Mouse (Mus musculus) stomach, embryonic 16.5 days (tissue): ENCODE measurements around the gene Olfr1118. TPM values are rescaled to one million over a fixed set of nuclear protein-coding genes. Genes with fewer than 3 reads are reported as not detected.
"Not testable (repeated sequence)": the region's sequence is repeated elsewhere in the genome, so short reads cannot be mapped to it uniquely, and the experiment has no call there.

Experiments used
- ATAC-seq: fragments of 200-750 bp; cut with Nextera tagmentation; 2 replicates; pipeline ENCODE4 v1.8.0; 2017; ENCODE audit warnings: moderate number of reproducible peaks, moderate TSS enrichment; ENCODE audit not compliant: insufficient read depth, low FRiP score
- H3K27ac ChIP-seq: fragments of 300-500 bp; sonication (generic); 2 replicates; pipeline ENCODE4 v1.5.1; 2014; ENCODE audit warnings: low read length
- H3K27me3 ChIP-seq: fragments of 300-500 bp; sonication (generic); 2 replicates; pipeline ENCODE4 v1.6.1; 2014; ENCODE audit warnings: low read length, control low read depth, mixed read lengths; ENCODE audit not compliant: control insufficient read depth, insufficient read depth
- H3K36me3 ChIP-seq: fragments of 300-500 bp; sonication (generic); 2 replicates; pipeline ENCODE4 v1.6.1; 2014; ENCODE audit warnings: low read length; ENCODE audit not compliant: control insufficient read depth, insufficient read depth
- H3K4me1 ChIP-seq: fragments of 300-500 bp; sonication (generic); 2 replicates; pipeline ENCODE4 v1.6.1; 2014; ENCODE audit warnings: low read length, control low read depth, mixed read lengths; ENCODE audit not compliant: control insufficient read depth, insufficient read depth
- H3K4me2 ChIP-seq: fragments of 300-500 bp; sonication (generic); 2 replicates; pipeline ENCODE4 v1.6.1; 2014; ENCODE audit warnings: low read depth, low read length, mixed read lengths
- H3K4me3 ChIP-seq: fragments of 300-500 bp; sonication (generic); replicated peaks from 2 replicates; pipeline ENCODE4 v1.5.1; 2014; ENCODE audit warnings: mild to moderate bottlenecking, low read length
- H3K9ac ChIP-seq: fragments of 300-500 bp; sonication (generic); 2 replicates; pipeline ENCODE4 v1.6.1; 2014; ENCODE audit warnings: low read length
- H3K9me3 ChIP-seq: fragments of 300-500 bp; sonication (generic); replicated peaks from 2 replicates; pipeline ENCODE4 v1.6.1; 2016; ENCODE audit warnings: low read length, control low read depth; ENCODE audit not compliant: control insufficient read depth
- WGBS: fragments of 180-500 bp; shearing (Covaris S2); extraction: QIAGEN DNeasy Blood & Tissue Kit; methylation state at CpG from one replicate; pipeline ENCODE4 v1.1.7; 2014; 5-methylcytosine and 5-hydroxymethylcytosine counted together
- polyA plus RNA-seq: library from polyadenylated mRNA; unstranded; fragments of >200 nt; fragmentation: Nextera tagmentation; extraction: Ambion mirVana; gene quantifications from 2 replicates; pipeline ENCODE4 v1.2.1, GENCODE M21; 2015

The Olfr1118 gene
- not detected in 2 replicates for polyA plus RNA-seq

DNA sequence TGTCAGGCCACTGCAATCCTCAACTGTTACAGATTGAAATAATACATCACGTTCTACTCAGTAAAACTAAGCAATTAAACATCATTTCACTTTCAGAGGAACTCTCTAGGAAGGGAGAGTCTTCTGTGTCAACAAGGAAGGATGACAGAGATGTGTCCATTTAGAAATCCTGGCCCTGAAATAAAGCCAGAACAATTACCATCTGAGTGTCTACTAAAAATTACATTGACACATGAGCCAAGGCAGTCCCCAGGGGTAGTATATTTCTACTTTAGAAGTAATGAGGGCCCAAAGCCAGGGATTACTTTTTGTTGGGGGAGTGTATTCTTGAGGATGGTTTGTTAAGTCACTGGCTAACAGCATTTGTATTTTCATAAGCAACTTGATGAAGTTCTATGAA is at the start of gene Olfr1118:
TSS of gene Olfr1118 (plus strand) at position 301 of the 400 bp plus-strand sequence.
- 71% methylated on average over 1 of the region's 1 CpGs for WGBS
- no peak within 1 kb of the TSS for H3K9ac ChIP-seq
- no peak within 1 kb of the TSS for H3K4me2 ChIP-seq
- H3K4me3 ChIP-seq = no peak within 1 kb of the TSS
- no peaks in the 10 kb centered on the region for H3K4me1 ChIP-seq
- H3K27ac ChIP-seq = no peak within 1 kb of the TSS
- H3K36me3 ChIP-seq = no peaks in the 10 kb centered on the region
- H3K9me3 ChIP-seq = no peaks in the 10 kb centered on the region
- no peaks in the 10 kb centered on the region for H3K27me3 ChIP-seq
- no peak for ATAC-seq

DNA sequence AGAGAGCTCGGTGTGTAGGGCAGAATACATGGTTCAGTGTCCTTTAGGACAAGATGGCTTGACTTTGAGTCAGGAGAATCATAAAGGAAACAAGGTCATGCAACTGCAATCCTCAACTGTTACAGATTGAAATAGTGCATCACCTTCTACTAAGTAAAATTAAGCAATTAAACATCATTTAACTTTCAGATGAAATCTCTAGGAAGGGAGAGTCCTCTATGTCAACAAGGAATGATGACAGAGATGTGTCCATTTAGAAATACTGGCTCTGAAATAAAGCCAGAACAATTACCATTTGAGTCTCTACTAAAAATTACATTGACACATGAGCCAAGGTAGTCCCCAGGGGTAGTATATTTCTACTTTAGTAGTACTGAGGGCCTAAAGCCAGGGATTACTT is 40.1 kb upstream of the Olfr1118 start, which contains the start of gene Olfr1116:
TSS of gene Olfr1116 (plus strand) at position 301 of the 400 bp plus-strand sequence.
- 85% methylated on average over 1 of the region's 1 CpGs for WGBS
- Histone ChIP-seq H3K9me3 (no peaks in the 10 kb centered on the region), H3K27ac (no peak within 1 kb of the TSS), H3K27me3 (no peaks in the 10 kb centered on the region), H3K9ac (no peak within 1 kb of the TSS), H3K36me3 (no peaks in the 10 kb centered on the region), H3K4me3 (no peak within 1 kb of the TSS), H3K4me2 (no peak within 1 kb of the TSS), H3K4me1 (no peaks in the 10 kb centered on the region)
- no peak for ATAC-seq

DNA sequence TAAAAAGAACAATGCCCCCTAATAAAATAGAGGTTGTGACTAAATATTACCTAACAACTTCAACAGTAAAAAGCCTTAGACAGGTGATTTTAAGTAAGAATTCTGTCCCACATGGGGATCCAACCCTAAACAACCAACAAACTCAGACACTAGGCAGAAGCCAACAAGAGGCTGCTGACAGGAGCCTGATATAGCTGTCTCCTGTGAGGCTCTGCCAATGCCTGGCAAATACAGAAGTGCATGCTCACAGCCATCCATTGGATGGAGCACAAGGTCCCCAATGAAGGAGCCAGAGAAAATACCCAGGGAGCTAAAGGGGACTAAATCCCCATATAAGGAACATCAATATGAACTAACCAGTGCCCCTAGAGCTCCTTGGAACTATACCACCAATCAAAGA is 13.4 kb upstream of the Olfr1118 start:
- H3K27me3 ChIP-seq, H3K9ac ChIP-seq, H3K4me3 ChIP-seq, H3K4me2 ChIP-seq, ATAC-seq, H3K4me1 ChIP-seq, H3K36me3 ChIP-seq, H3K27ac ChIP-seq, H3K9me3 ChIP-seq: not testable (repeated sequence)

GRCm38 (mm10) chr2:87354515-87354914 is 47.1 kb downstream of the Olfr1118 start, which contains the start of gene Olfr1120:
Olfr1120 (plus strand) TSS chr2:87354815.
- H3K27ac ChIP-seq = no peak within 1 kb of the TSS
- H3K4me2 ChIP-seq = no peak within 1 kb of the TSS
- no peaks in the 10 kb centered on the region for H3K27me3 ChIP-seq
- WGBS = 55% methylated on average over 2 of the region's 2 CpGs
- H3K4me1 ChIP-seq = no peaks in the 10 kb centered on the region
- no peak within 1 kb of the TSS for H3K4me3 ChIP-seq
- no peaks in the 10 kb centered on the region for H3K36me3 ChIP-seq
- no peak for ATAC-seq
- no peaks in the 10 kb centered on the region for H3K9me3 ChIP-seq
- H3K9ac ChIP-seq = no peak within 1 kb of the TSS

DNA sequence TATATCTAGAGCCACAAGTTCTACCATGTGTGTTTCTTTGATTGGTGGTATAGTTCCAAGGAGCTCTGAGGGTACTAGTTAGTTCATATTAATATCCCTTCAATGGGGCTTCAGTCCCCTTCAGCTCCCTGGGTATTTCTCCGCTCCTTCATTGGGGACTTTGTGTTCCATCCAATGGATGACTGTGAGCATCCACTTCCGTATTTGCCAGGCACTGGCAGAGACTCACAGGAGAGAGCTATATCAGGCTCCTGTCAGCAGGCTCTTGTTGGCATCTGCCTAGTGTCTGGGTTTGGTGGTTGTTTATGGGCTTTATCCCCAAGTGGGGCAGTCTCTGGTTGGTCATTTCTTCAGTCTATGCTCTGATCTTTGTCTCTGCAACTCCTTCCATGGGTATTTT is 52.7 kb downstream of the Olfr1118 start:
- H3K27ac ChIP-seq, H3K27me3 ChIP-seq, ATAC-seq, H3K4me2 ChIP-seq, H3K4me1 ChIP-seq, H3K36me3 ChIP-seq, H3K4me3 ChIP-seq, H3K9ac ChIP-seq, H3K9me3 ChIP-seq: not testable (repeated sequence)
- WGBS = 95% methylated on average over 2 of the region's 2 CpGs

Other genes starting within 250 kb of the Olfr1118 start
- not detected in 2 replicates for gene Olfr1107, start 231.8 kb upstream of the Olfr1118 start, polyA plus RNA-seq
- gene Olfr1109, start 211.6 kb upstream of the Olfr1118 start, polyA plus RNA-seq = not detected in 2 replicates
- gene Olfr259, start 193.0 kb upstream of the Olfr1118 start, polyA plus RNA-seq = not detected in 2 replicates
- not detected in 2 replicates for gene Olfr1110, start 167.3 kb upstream of the Olfr1118 start, polyA plus RNA-seq
- gene Olfr1111, start 155.0 kb upstream of the Olfr1118 start, polyA plus RNA-seq = not detected in 2 replicates
- not detected in 2 replicates for gene Olfr1112, start 119.8 kb upstream of the Olfr1118 start, polyA plus RNA-seq
- not detected in 2 replicates for gene Olfr1113, start 98.6 kb upstream of the Olfr1118 start, polyA plus RNA-seq
- gene Olfr1115, start 59.6 kb upstream of the Olfr1118 start, polyA plus RNA-seq = not detected in 2 replicates
- not detected in 2 replicates for gene Olfr1116, start 40.0 kb upstream of the Olfr1118 start, polyA plus RNA-seq
- gene Olfr1120, start 47.2 kb downstream of the Olfr1118 start, polyA plus RNA-seq = not detected in 2 replicates
- gene Olfr1121, start 62.3 kb downstream of the Olfr1118 start, polyA plus RNA-seq = not detected in 2 replicates
- not detected in 2 replicates for gene Olfr1122, start 78.3 kb downstream of the Olfr1118 start, polyA plus RNA-seq
- not detected in 2 replicates for gene Olfr1123, start 109.1 kb downstream of the Olfr1118 start, polyA plus RNA-seq
- gene Olfr1124, start 122.7 kb downstream of the Olfr1118 start, polyA plus RNA-seq = 0.06 and 0.09 TPM in 2 replicates
- not detected in 2 replicates for gene Olfr1126, start 146.4 kb downstream of the Olfr1118 start, polyA plus RNA-seq
- not detected in 2 replicates for gene Pramel7, start 189.5 kb downstream of the Olfr1118 start, polyA plus RNA-seq
- gene Pramel6, start 199.0 kb downstream of the Olfr1118 start, polyA plus RNA-seq = not detected in 2 replicates
- gene Olfr153, start 224.2 kb downstream of the Olfr1118 start, polyA plus RNA-seq = not detected in 2 replicates
- gene Olfr1128, start 238.0 kb downstream of the Olfr1118 start, polyA plus RNA-seq = not detected in 2 replicates